Mouse (Mus musculus): ENCODE measurements around the gene Pih1d3.

The Pih1d3 gene

DNA sequence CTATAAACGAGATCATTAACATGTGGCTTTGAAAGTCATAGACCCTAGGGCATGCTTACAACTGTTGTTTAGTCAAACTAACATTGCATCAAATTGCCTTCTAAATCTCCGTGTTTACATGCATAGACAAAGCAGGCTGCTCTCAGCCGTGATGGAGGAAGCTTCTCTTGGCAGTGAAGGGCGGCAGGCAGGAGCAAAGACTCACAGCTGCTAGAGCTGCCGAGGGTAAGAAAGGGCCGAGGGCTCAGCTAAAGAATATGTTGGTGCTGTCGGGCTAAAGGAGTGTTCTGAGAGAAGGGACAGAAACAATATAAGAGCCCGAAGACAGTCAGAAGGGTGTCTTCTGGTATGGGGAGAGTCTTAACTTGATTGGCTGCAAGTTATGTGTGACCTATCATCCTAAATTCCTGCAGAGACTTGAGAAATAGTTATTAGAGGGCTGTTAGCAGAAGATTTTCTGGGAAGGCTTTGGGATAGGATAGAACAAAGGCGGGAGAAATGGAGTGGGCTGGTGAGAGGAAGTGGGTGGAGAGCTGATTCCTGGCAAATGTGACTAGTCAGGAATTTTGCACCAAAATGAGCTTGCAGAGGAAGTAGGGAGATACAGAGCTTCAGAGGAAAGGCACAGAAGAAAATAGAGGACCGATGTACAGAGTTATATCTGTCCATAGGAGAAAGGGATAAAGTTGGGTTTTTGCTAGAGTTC is 37.7 kb downstream of the Pih1d3 start:
- Histone ChIP-seq H3K36me3 (ENCODE audit: control insufficient read depth, insufficient read depth, low read length, poor library complexity, severe bottlenecking) (no peaks in the 10 kb centered on the region), H3K27me3 (ENCODE audit: control insufficient read depth, insufficient read depth, low read length, poor library complexity, severe bottlenecking) (no peaks in the 10 kb centered on the region)
- no peak for DNase-seq (ENCODE audit: low read depth, low spot score)
